Mouse (Mus musculus) small intestine, adult 2 months (tissue): ENCODE results near the gene Msln.

ENCODE experiments used
- CTCF ChIP-seq: fragments of 200-500 bp; IDR thresholded peaks from 2 replicates; pipeline ENCODE4 v1.5.1; 2012; ENCODE audit warnings: low read depth, mild to moderate bottlenecking, control low read depth, inconsistent platforms, low read length, moderate library complexity, mixed read lengths; ENCODE audit not compliant: insufficient replicate concordance, insufficient read length; ENCODE audit errors: extremely low read depth
- POLR2A ChIP-seq: fragments of 200-500 bp; IDR thresholded peaks from 2 replicates; pipeline ENCODE4 v1.6.1; 2012; ENCODE audit warnings: low read depth, mild to moderate bottlenecking, control low read depth, inconsistent platforms, low read length, moderate library complexity

DNA sequence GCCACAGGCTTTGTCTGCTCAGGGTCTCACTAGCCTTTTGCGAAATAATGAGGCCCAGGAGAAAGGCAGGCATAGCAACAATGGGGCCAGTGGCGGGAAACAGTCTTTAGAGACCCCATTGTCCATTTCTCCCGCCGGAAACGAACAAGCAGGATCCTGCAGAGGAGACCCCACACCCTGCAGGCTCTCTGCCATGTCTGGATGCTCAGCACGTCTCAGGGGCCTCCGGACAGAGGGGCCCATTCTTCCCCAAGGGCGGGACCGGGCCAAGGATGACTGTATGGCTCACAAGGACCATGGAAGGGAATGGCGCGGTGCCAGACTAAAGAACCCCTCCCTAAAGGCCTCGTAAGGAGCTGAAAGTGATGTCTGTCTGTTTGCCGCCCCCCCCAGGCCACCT, 40.0 kb upstream of the Msln start:
- no peak for TF ChIP-seq CTCF
- no peak for TF ChIP-seq POLR2A
